Mouse (Mus musculus) layer of hippocampus, postnatal 25 days (tissue): ENCODE measurements around the gene 2810006K23Rik. TPM values are rescaled to one million over a fixed set of nuclear protein-coding genes. Genes with fewer than 3 reads are reported as not detected.
"Not testable (repeated sequence)": the region's sequence is repeated elsewhere in the genome, so short reads cannot be mapped to it uniquely, and the experiment has no call there.

Source experiments
- DNase-seq, 2 experiments: peaks; one replicate each; pipeline ENCODE4 v3.0.0; 2022; ENCODE audit warnings: mixed read lengths in 2 of 2, low spot score in 1 of 2; ENCODE audit errors: extremely low spot score in 1 of 2
- total RNA-seq, 2 experiments: library from RNA; stranded (reverse); gene quantifications; 2 replicates each; pipeline ENCODE4 v1.2.3; 2021

The 2810006K23Rik gene
- 10 to 100 TPM; 13.4 to 16.9 TPM for total RNA-seq

DNA sequence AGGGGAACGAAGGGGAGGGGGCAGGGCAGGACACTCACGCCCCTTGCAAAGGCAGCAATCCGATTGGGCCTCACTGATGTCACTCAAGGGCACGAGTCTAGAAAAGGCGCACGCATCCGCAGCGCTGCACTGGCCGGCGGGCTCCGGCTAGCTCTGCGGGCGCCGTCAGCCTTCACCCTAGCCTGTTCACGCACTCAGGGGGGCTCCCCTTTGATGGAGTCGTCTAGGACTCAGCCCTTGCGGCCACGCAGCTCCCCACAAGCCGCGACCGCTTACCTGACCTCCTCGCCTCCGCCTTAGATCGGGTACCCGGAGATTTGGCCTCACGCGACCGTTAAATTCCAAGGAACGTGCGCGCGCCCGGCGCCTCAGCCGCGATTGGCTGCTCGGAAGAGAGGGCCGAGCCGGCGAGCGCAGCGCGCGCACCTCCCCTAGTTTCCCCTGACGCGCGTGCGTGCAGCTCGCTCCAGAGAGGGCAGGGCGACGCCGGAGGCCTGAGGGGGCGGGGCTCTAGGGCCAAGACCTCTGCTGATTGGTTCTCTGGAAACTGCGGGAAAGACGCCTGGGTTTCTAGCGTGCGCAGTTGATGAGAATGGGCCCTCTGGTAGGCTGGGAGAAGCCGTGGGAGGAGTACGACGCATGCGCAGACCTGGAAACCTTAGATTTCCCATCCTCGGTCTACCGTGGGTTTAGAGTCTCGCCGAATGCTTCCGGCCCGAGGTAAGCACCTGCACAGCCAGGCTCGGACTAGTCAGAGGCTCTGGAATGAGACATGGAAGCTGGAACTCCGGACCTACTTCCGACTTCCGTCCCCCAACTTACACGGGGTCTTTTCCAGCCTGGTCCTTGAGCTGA lies at the start of gene 2810006K23Rik, which contains the start of gene Mphosph9:
Gene 2810006K23Rik, plus strand, starts transcription at position 580 of the 855 bp plus-strand sequence.
Gene Mphosph9, minus strand, starts transcription at position 463 of the 855 bp plus-strand sequence.
- DNase-seq: peak; percentile 98 to 99

DNA sequence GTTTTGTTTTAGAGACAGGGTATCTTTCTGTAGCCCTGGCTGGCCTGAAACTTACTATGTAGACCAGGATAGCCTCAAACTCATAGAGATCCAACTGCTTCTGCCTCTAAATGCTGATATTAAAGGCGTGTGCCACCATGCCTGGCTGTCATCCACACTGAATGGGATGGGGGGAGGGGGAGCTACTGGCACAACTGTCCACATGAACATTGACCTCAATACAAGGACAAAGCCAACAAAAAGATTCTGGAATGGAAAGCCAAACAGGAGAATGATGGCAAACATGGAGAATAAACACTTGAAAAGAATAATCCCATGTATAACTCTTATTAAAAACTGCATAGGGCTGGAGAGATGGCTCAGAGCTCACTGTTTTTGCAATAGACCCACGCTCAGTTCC lies 45.0 kb upstream of the 2810006K23Rik start:
- DNase-seq: no peak

DNA sequence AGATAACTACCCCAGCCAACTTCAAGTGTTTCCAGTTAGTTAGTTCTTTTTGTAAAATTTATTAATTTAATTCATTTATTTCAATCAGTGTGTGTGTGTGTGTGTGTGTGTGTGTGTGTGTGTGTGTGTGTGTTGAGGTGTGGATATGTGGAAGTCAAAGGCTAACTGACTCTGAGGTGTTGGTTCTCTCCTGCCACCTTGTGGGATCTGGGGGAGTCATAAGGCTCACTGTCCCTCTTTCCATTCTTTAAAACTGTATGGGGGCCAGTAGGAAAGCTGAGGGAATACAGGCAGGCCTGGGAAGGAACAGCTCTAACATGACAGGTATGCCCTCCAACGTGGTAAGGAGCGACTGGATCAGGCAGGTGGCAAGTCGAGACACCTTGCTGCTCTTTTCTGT lies 43.6 kb upstream of the 2810006K23Rik start:
- DNase-seq: no peak

DNA sequence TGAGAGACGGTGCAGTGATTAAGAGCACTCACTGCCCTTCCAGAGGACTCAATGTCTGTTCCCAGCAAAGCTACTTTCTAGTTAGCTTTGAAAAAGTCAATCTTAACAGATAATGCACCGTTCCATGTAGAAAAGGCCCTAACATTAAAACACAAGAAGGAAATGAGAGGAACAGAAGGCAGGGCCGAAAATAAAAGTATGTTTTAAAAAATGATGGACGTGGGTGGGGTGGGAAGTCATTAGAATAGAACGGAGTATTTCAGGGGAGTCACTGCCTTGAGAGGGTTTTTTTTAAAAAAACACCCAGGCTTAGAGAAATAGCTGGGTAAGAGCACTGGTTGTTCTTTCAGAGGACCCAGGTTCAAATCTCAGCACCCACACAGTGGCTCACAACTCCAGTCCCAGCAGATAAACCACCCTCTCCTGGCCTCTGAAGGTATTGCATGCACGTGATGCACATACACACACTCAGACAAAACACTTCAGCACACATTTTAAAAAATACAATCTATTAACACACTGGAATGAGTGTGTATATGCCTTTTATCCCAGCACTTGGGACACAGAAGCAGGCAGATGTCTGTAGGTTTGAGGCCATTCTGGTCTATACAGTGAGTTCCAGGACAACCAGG lies 40.2 kb upstream of the 2810006K23Rik start:
- no peak for DNase-seq

DNA sequence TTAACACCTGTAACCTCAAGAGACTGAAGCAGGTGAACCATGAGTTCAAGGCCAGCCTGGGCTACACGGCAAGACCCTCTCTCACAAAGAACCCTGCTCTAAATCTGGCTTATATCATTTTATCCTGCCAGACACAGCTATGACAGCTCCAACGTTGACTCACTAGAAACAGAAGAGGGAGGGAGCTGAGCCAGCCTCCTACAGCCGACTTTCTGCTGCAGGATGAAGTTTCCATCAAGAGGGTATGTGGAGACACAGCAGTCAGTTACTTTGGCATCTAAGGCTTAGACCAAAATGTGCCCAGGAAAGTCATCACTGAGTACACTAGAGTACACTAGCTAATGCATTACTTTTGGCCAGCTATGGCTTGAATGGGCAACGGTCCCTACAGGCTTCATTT lies 37.7 kb upstream of the 2810006K23Rik start:
- DNase-seq: no peak

DNA sequence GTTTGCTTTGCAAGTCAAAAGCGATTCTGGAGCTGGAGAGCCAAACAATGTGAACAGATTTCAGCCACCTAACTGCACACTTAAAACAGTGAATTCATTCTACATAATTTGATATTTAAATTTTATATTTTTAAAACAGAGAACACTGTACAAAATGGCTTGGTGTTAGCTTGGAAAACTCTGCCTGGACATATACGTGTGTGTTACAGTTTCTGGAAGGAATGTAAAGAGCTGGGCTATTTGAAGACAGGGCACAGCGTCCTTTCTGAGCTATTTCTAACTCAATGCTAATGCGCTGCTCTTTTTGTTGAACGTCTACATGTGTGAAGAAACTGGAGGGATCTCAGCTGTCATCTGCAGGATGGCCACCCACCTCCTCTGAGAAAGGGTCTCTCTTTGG lies 33.9 kb upstream of the 2810006K23Rik start:
- DNase-seq: no peak

DNA sequence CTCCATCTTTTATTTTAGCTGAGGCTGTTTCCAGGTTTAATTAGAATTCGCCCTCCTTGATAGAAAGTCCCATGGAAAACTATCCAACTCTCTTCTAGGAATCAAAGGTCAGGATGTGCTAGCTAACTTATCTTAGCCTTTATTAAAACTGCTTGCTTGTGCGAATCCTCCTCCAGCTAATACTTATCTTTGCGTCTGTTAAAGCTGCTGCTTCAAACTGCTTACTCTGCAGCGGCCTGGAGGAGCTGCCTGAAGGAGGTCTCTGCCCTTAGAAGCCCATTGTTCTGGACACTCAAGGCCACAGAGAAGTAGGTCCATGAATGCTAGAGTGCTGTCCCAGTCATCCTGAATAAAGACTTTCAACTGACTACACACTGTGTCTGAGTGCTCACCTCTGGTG lies 31.4 kb upstream of the 2810006K23Rik start:
- no peak for DNase-seq

DNA sequence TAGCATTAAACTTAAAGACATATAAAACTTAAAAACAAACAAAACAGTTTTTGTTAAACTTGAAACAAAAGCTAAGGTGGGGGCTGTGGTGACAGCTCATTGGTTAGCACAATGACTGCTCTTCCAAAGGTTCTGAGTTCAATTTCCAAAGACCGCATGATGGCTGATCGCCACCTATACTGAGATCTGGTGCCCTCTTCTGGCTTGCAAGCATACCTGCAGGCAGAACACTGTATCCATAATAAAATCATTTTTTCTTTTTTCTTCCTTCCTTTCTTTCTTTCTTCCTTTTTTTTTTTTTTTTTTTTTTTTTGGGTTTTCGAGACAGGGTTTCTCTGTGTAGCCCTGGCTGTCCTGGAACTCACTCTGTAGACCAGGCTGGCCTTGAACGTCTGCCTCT lies 28.6 kb upstream of the 2810006K23Rik start:
- DNase-seq: not testable (repeated sequence)

DNA sequence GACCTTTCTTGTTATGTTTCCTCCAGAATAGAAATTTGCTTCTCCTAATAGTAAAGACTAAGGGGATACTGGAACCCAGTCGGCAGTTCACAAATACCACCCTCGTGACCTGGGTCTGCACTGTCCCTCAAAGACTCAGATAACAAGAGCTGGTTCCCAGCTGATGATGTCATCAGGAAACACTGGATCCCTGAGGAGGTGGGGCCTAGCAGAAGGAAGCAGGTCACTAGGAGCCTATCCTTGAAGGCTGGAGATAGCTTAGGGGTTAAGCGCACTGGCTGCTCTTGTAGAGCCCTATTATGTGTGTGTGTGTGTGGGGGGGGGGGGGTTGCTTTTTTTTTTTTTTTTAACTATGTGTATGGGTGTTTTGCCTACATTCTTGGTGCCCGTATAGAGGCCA lies 27.8 kb upstream of the 2810006K23Rik start:
- DNase-seq: no peak

DNA sequence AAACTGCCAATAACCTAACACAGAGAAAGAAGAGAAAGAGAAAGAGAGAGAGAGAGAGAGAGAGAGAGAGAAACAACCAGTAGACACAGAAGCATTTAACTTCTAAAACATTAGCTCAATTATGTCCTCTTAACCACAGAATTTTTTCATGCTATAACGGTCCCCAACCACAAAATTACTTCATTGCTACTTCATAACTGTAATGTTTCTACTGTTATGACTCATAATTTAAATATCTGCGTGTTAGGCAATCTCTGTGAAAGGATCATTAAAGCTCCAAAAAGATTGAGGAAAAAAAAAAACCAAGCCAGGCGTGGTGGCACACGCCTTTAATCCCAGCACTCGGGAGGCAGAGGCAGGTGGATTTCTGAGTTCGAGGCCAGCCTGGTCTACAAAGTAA lies 25.0 kb upstream of the 2810006K23Rik start:
- DNase-seq: not testable (repeated sequence)

DNA sequence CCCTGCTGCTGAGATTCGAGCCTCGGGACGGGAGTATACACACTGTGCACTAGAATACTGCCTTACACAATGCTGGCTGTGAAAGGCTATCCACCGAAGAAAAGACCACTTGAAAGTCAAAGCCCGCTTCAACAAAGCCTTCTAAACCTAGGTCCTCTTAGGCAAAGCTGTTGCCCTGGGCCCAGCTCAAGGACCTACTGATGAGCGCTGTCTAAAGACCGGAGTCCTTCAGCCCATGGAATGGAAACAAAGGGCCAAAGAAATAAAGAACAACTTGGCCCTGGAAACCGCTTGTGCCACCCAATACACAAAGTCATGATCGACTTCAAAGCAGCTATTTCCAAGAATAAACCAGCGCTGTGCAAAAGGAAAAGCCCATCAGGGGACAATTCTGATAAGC lies 18.7 kb upstream of the 2810006K23Rik start:
- no peak for DNase-seq

DNA sequence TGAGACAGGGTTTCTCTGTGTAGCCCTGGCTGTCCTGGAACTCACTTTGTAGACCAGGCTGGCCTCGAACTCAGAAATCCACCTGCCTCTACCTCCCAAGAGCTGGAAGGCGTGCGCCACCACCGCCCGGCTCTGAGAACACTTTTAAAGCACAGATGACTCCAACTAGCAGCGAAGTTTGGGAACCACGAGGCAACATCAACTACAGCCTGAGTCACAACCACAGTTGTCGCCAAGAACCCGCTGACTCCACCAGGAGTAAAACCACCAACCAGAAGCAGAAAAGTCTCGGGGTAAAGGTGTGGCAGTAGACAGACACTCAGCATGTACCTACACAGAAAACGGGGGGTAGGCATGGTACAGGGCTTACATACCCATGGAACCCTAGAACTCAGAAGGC lies 17.8 kb upstream of the 2810006K23Rik start:
- DNase-seq: no peak

DNA sequence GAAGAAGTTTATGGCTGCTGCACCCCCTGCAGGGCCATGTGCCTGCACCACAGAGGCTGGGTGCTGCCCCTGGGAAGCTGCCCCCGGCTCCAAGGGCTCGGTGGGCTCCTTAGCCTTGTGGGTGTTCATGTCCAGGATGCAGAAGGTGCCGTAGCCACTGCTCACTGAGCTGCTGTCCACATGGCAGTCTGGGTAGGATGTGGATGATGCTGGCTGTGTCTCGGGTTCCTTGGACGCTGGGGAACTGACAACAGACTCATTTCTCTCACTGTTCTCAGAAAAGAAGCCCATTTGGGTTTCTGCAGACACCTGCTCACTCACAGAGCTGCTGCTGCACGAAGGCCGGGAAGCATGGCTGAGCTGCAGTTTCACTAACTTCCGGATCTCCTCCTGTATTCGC lies 12.4 kb upstream of the 2810006K23Rik start:
- no peak for DNase-seq

DNA sequence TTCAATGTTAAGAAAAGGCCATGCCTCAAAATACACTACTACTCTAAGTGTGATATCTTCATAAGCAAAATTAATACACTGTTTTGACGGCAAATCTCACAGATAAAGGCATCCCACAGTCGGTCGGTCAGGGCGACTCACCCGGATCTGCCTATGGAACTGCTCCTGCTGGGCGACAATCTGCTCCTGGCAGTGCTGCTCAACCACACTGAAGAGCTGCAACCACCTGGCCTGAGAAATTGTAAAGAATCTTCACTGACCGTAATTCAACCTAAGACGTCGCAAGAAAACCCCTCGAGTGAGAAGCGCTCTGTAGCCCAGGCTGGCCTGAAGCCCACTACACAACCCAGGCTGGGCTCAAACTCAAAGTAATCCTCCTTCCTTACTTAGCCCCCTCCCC lies 11.9 kb upstream of the 2810006K23Rik start:
- no peak for DNase-seq

DNA sequence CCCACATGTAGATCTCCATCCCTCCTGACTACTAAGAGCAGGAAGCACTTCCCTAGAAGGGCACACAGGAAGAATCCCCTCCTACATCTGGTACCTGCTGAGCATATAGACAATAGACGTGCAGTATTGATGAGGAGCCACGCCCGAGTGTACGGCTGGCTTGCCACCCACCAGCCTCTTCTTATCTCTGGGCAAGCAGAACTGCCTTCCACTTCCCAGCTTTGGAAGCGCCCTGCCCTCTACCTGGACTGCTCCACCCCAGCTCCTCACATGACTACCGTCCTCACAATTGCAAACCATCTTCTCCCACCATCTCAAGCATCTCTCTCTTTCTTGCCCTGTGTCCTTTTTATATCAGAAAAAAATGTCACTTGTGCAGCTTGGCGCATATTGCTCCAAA lies 10.2 kb upstream of the 2810006K23Rik start:
- DNase-seq: no peak

DNA sequence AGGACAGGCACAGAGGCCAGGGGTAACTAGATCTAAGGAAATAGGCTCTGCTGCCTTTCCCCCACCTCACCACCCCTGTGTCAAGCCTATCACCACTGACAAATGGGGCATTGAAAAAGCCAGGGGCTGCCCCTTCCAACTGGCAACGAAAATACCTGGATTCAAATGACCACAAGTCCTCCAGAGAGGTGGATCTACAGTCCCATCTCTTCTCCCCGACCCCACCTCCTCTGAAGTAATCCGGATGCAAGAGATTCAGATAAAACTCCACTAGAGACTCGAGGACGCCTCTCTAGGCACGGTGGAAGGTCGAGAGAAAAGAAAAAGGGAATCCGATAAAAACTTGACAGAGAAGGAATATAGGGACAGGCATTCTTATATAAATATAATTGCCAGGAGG lies 1.1 kb upstream of the 2810006K23Rik start:
- DNase-seq: no peak

DNA sequence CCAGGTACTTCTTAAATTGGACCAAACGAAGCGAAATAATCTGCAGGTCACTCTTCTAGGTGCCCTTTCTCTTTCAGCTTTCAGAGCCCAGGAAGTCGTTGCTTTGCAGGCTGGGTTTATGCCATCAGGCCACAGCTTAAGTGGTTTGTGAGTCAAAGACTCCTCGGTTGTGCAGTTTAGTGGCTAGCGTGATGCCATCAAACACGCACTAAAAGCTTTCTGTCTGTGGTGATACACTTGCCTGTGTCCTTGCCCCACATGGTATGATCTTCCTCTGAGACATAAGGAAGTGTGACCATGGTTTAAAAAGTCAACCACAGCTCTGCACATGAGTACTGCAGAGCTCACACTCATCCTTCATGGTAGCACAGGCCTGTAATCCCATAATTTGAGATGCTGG lies 2.2 kb downstream of the 2810006K23Rik start:
- DNase-seq: no peak

DNA sequence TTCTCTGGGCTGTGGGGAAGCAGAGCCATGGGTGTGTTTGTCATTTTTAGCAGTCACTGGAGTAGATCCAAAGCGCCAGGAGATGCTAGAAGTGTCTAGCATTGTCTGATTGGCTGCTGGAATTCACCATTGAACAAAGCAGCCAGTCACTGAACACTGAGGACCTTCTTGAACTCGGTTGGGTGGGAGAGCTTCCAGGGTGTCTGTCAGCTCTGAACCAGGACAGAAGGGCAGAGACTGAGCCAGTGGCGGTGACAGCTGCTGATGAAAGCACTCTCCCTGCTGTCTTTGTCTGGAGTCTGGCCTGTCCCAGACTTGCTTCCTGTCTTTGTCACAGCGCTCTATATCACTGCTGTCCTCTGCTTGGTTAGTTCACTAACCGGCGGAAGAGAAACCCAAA lies 6.5 kb downstream of the 2810006K23Rik start:
- no peak for DNase-seq

DNA sequence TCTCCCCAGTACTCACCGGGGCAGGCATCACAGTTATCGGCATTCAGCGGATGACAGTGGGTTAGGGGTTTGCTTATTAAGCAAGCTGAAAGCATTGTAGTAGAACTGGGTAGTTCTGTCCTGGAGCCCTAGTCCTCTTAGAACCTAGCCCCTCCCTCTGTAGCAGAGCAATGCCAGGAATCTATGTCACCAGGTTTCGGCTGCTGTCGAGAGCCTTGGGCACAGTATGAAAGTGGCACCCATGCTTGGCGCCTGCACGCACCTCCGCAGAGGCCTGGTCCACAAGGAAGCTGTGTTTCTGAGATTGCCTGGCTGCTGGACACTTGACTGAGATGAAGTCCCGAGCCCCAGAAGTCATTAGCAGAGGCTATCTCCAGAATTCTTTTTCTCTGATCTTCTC lies 9.2 kb downstream of the 2810006K23Rik start:
- no peak for DNase-seq

DNA sequence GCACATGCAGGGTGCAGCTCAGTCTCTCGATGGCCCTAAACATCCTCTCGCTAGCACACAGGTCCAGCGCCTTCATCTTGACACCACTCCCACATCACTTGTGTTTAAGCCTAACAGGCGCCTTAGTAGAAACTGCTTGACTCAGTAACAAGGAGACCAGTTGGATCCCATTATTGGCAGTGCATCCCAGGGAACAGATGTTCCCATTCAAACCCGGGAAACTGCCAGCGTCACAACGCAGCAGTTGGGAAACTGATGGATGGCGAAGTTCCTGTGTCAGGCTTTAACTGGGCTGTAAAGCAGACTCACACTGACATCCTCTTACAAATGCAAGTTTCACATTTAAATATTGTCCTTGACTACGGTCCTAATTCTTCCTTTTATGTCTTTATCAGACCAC lies 10.0 kb downstream of the 2810006K23Rik start:
- peak in 1 of 2 experiments; percentile 41 for DNase-seq

DNA sequence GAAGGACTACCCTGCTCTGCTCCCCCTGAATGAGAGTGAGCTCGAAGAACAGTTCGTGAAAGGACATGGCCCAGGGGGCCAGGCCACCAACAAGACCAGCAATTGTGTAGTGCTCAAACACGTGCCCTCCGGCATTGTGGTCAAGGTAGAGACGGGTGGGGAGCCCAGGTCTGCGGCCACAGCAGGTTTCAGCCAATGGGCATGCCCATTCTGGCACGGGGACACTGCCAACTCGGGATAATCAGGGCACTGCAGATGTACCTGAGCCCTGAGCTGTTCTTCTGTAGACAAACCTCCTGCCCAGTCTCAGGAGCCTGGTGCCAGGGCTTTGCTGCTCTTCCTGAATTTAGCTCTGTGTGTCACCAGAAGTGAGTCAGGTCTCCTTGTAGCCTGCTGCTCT lies 10.9 kb downstream of the 2810006K23Rik start:
- DNase-seq: no peak
